Mouse (Mus musculus): Measurements from ENCODE around the gene Cyp27a1.

DNA sequence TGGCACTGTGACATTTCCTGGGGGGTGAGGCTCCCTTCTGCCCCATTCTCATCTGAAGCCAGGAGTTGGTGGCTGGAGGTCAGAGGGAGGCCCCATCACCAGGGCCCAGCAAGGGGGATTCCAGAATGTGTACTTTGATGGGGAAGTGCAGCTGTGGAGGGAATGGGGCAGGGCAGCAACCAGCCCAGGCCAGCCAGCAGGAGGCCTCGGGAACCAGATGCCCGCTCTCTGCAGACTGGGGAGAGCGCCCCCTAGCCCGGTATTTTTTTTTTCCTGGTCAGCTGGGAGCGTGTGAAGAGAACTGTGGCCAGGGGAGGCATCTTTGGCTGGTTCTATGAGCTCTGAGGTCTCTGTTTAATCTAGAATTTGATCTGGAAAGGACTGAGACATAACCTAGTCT lies 62.4 kb downstream of the Cyp27a1 start:
- peak; percentile 37 for TF ChIP-seq CTCF (IDR thresholded peaks at IDR 0.05; ENCODE audit: low read depth, low read length)
- no peak for TF ChIP-seq POLR2A (IDR thresholded peaks at IDR 0.05; ENCODE audit: extremely low read depth, insufficient read depth, low read length)
